Mouse (Mus musculus) layer of hippocampus, adult 18-20 months (tissue): Measurements from ENCODE around the gene Gpr156. TPM values are rescaled to one million over a fixed set of nuclear protein-coding genes. Genes with fewer than 3 reads are reported as not detected.
"Not testable (repeated sequence)": the region's sequence is repeated elsewhere in the genome, so short reads cannot be mapped to it uniquely, and the experiment has no call there.

Experiments used
- DNase-seq, 2 experiments: peaks; one replicate each; pipeline ENCODE4 v3.0.0; 2022; ENCODE audit warnings: low spot score in 2 of 2
- total RNA-seq, 2 experiments: library from RNA; stranded (reverse); gene quantifications; 2 replicates each; pipeline ENCODE4 v1.2.3; 2021

Gpr156 gene
- total RNA-seq, 2 experiments from 2014 or later, result 0.45 to 0.76 TPM

- no peak for DNase-seq
Observed at GRCm38 (mm10) chr16:37956076-37956676, 39.9 kb downstream of the Gpr156 start.

- no peak for DNase-seq
Observed at GRCm38 (mm10) chr16:37956751-37957150, 40.5 kb downstream of the Gpr156 start.

GRCm38 (mm10) chr16:37962696-37963095, 46.4 kb downstream of the Gpr156 start:
- not testable (repeated sequence) for DNase-seq

GRCm38 (mm10) chr16:37963331-37964281, 47.3 kb downstream of the Gpr156 start:
- no peak for DNase-seq

- DNase-seq, result no peak
Observed at GRCm38 (mm10) chr16:37964380-37965070, 48.2 kb downstream of the Gpr156 start.

GRCm38 (mm10) chr16:37966871-37967270, 50.6 kb downstream of the Gpr156 start:
- DNase-seq, result no peak

GRCm38 (mm10) chr16:37967415-37967814, 51.1 kb downstream of the Gpr156 start:
- DNase-seq, result no peak

- DNase-seq, result no peak
Observed at GRCm38 (mm10) chr16:37971522-37971921, 55.2 kb downstream of the Gpr156 start.

- DNase-seq, result no peak
Observed at GRCm38 (mm10) chr16:37972357-37972756, 56.1 kb downstream of the Gpr156 start.

- not testable (repeated sequence) for DNase-seq
Observed at GRCm38 (mm10) chr16:37973239-37973638, 56.9 kb downstream of the Gpr156 start.

GRCm38 (mm10) chr16:37973855-37974519, 57.7 kb downstream of the Gpr156 start:
- DNase-seq, result peak in 1 of 2 experiments; percentile 26

GRCm38 (mm10) chr16:37974520-37975340, 58.4 kb downstream of the Gpr156 start:
- peak; percentile 47 to 74 for DNase-seq

- no peak for DNase-seq
Observed at GRCm38 (mm10) chr16:37981907-37982306, 65.6 kb downstream of the Gpr156 start.

- peak; percentile 50 to 77 for DNase-seq
Observed at GRCm38 (mm10) chr16:37988211-37988865, 72.0 kb downstream of the Gpr156 start.

- DNase-seq, result no peak
Observed at GRCm38 (mm10) chr16:37989796-37990195, 73.5 kb downstream of the Gpr156 start.

- DNase-seq, result no peak
Observed at GRCm38 (mm10) chr16:37990553-37991344, 74.5 kb downstream of the Gpr156 start.

- no peak for DNase-seq
Observed at GRCm38 (mm10) chr16:37992806-37993205, 76.5 kb downstream of the Gpr156 start.

GRCm38 (mm10) chr16:37994647-37995046, 78.4 kb downstream of the Gpr156 start:
- peak; percentile 37 to 69 for DNase-seq

GRCm38 (mm10) chr16:37997771-37998170, 81.5 kb downstream of the Gpr156 start:
- DNase-seq, result no peak
